Mouse (Mus musculus): Measurements from ENCODE around the gene Palm.

GRCm38 (mm10) chr10:79767372-79768244 lies 25.8 kb upstream of the Palm start:
- TF ChIP-seq CTCF (IDR thresholded peaks at IDR 0.05; ENCODE audit: insufficient read depth, low read length) (no peak), POLR2A (IDR thresholded peaks at IDR 0.05; ENCODE audit: borderline replicate concordance, extremely low read depth, low read depth, low read length) (no peak)
